Mouse (Mus musculus) activated CD4-positive, CD25-positive, alpha-beta regulatory T cell, adult 4 months (primary cell): Measurements from ENCODE around the gene Pea15a. TPM values are rescaled to one million over a fixed set of nuclear protein-coding genes. Genes with fewer than 3 reads are reported as not detected.

Experiments
- ATAC-seq: one replicate; pipeline ENCODE4 v1.8.0; 2017
- polyA plus RNA-seq, 2 experiments: library from polyadenylated mRNA; unstranded; fragments of 100-300 nt; shearing (Covaris generic); gene quantifications; one replicate each; pipeline ENCODE4 v1.2.1; 2017

Pea15a gene
- polyA plus RNA-seq, 2 experiments from 2014 or later = 42.0 to 43.1 TPM

GRCm38 (mm10) chr1:172204814-172205740, 1.5 kb downstream of the Pea15a start:
- ATAC-seq = no peak

GRCm38 (mm10) chr1:172204033-172204813, 2.4 kb downstream of the Pea15a start:
- no peak for ATAC-seq

- ATAC-seq = no peak
Observed at GRCm38 (mm10) chr1:172203566-172203965, 3.0 kb downstream of the Pea15a start.

GRCm38 (mm10) chr1:172202894-172203522, 3.6 kb downstream of the Pea15a start:
- ATAC-seq = no peak

GRCm38 (mm10) chr1:172201967-172202880, 4.4 kb downstream of the Pea15a start:
- no peak for ATAC-seq

- ATAC-seq = no peak
Observed at GRCm38 (mm10) chr1:172200871-172201447, 5.6 kb downstream of the Pea15a start.

- ATAC-seq = no peak
Observed at GRCm38 (mm10) chr1:172200161-172200560, 6.4 kb downstream of the Pea15a start.

GRCm38 (mm10) chr1:172198996-172199395, 7.6 kb downstream of the Pea15a start:
- ATAC-seq = no peak

- ATAC-seq = no peak
Observed at GRCm38 (mm10) chr1:172198316-172198715, 8.3 kb downstream of the Pea15a start.

GRCm38 (mm10) chr1:172197851-172198250, 8.8 kb downstream of the Pea15a start:
- ATAC-seq = no peak

- no peak for ATAC-seq
Observed at GRCm38 (mm10) chr1:172197146-172197545, 9.5 kb downstream of the Pea15a start.

GRCm38 (mm10) chr1:172194435-172194834, 12.2 kb downstream of the Pea15a start:
- ATAC-seq = no peak

GRCm38 (mm10) chr1:172192217-172192616, 14.4 kb downstream of the Pea15a start:
- ATAC-seq = no peak

GRCm38 (mm10) chr1:172191578-172191977, 15.0 kb downstream of the Pea15a start:
- ATAC-seq = no peak

- ATAC-seq = no peak
Observed at GRCm38 (mm10) chr1:172188891-172189290, 17.7 kb downstream of the Pea15a start.

- peak; percentile 28 for ATAC-seq
Observed at GRCm38 (mm10) chr1:172186401-172187289, 20.0 kb downstream of the Pea15a start.

GRCm38 (mm10) chr1:172183915-172184314, 22.7 kb downstream of the Pea15a start:
- no peak for ATAC-seq

GRCm38 (mm10) chr1:172183056-172183455, 23.5 kb downstream of the Pea15a start:
- no peak for ATAC-seq

GRCm38 (mm10) chr1:172181777-172182176, 24.8 kb downstream of the Pea15a start:
- no peak for ATAC-seq

GRCm38 (mm10) chr1:172180881-172181280, 25.7 kb downstream of the Pea15a start:
- ATAC-seq = no peak
